Mouse (Mus musculus) liver, embryonic 11.5 days (tissue): Measurements from ENCODE around the gene Pdzk1ip1. TPM values are rescaled to one million over a fixed set of nuclear protein-coding genes. Genes with fewer than 3 reads are reported as not detected.

ENCODE experiments used
- ATAC-seq: fragments of 200-750 bp; cut with Nextera tagmentation; replicated peaks from 2 replicates; pipeline ENCODE4 v1.8.0; 2017; ENCODE audit warnings: moderate number of reproducible peaks, mild to moderate bottlenecking, moderate TSS enrichment, moderate library complexity; ENCODE audit not compliant: low FRiP score
- DNase-seq: peaks from one replicate; pipeline ENCODE4 v3.0.0-alpha.2; 2017; ENCODE audit warnings: low spot score
- H3K27ac ChIP-seq: fragments of 300-500 bp; sonication (generic); 2 replicates; pipeline ENCODE4 v1.5.1; 2014; ENCODE audit warnings: mild to moderate bottlenecking, low read depth, low read length, control low read depth
- H3K27me3 ChIP-seq: fragments of 300-500 bp; sonication (generic); replicated peaks from 2 replicates; pipeline ENCODE4 v1.6.1; 2014; ENCODE audit warnings: low read length, mixed read lengths; ENCODE audit not compliant: control insufficient read depth, insufficient read depth
- H3K36me3 ChIP-seq: fragments of 300-500 bp; sonication (generic); 2 replicates; pipeline ENCODE4 v1.6.1; 2014; ENCODE audit warnings: mild to moderate bottlenecking, low read length, moderate library complexity, mixed read lengths; ENCODE audit not compliant: control insufficient read depth, insufficient read depth
- H3K4me1 ChIP-seq: fragments of 300-500 bp; sonication (generic); replicated peaks from 2 replicates; pipeline ENCODE4 v1.6.1; 2014; ENCODE audit warnings: low read length, mixed read lengths; ENCODE audit not compliant: control insufficient read depth, insufficient read depth
- H3K4me2 ChIP-seq: fragments of 300-500 bp; sonication (generic); 2 replicates; pipeline ENCODE4 v1.6.1; 2014; ENCODE audit warnings: mild to moderate bottlenecking, control low read depth, moderate library complexity
- H3K4me3 ChIP-seq: fragments of 300-500 bp; sonication (generic); 2 replicates; pipeline ENCODE4 v1.5.1; 2014; ENCODE audit warnings: low read depth, low read length, control low read depth
- H3K9ac ChIP-seq: fragments of 300-500 bp; sonication (generic); 2 replicates; pipeline ENCODE4 v1.6.1; 2014; ENCODE audit warnings: low read depth, low read length, control low read depth
- H3K9me3 ChIP-seq: fragments of 300-500 bp; sonication (generic); 2 replicates; pipeline ENCODE4 v1.6.1; 2016; ENCODE audit warnings: low read length, inconsistent platforms, mixed read lengths; ENCODE audit not compliant: control insufficient read depth
- WGBS: fragments of 180-500 bp; shearing (Covaris S2); extraction: QIAGEN DNeasy Blood & Tissue Kit; methylation state at CpG from one replicate; pipeline ENCODE4 v1.1.7; 2014; 5-methylcytosine and 5-hydroxymethylcytosine counted together
- polyA plus RNA-seq: library from polyadenylated mRNA; unstranded; fragments of >200 nt; fragmentation: Nextera tagmentation; extraction: Ambion mirVana; gene quantifications from 2 replicates; pipeline ENCODE4 v1.2.1, GENCODE M21; 2014

Pdzk1ip1 gene
- polyA plus RNA-seq, 1 experiment from 2014 or later, result 25.8 TPM

DNA sequence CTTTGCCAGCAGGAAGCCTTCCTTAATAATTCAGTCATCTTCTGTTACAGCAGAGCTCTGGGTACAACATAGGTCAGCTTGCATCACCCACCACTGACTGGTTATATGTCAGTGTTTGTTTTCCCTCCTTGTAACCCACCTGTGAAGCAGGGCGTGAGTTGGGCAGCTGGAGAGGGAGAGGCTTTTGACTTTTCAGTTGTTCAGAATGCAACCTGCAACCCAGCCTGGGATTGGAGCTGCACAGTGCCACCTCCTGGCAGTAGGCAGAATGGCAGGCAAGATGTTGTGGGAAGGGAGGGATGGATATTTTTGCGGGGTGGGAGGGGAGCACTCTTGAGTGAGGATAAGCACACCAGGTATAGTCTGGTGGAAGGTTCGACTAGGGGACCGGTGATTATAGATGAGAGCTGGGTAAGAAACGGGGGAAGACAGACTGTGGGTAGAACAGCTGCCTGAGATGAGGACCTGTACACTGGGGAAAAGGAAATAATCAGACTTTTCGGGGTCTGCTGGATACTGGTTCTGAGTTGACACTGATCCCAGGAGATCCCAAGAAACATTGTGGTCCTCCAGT lies 2.9 kb upstream of the Pdzk1ip1 start:
- no peak overlapping the region for H3K27ac ChIP-seq
- H3K36me3 ChIP-seq, result no peaks in the 10 kb centered on the region
- WGBS, result 17% methylated on average over 6 of the region's 6 CpGs
- ATAC-seq, result peak; percentile 38
- H3K9ac ChIP-seq, result no peak overlapping the region; the same call in 1 of the 2 replicates
- H3K9me3 ChIP-seq, result no peaks in the 10 kb centered on the region
- peak; percentile 75 for DNase-seq
- no peak overlapping the region for H3K4me3 ChIP-seq
- peaks cover 4% of the 10 kb centered on the region for H3K27me3 ChIP-seq
- peaks cover 11% of the 10 kb centered on the region for H3K4me1 ChIP-seq
- H3K4me2 ChIP-seq, result no peak overlapping the region

DNA sequence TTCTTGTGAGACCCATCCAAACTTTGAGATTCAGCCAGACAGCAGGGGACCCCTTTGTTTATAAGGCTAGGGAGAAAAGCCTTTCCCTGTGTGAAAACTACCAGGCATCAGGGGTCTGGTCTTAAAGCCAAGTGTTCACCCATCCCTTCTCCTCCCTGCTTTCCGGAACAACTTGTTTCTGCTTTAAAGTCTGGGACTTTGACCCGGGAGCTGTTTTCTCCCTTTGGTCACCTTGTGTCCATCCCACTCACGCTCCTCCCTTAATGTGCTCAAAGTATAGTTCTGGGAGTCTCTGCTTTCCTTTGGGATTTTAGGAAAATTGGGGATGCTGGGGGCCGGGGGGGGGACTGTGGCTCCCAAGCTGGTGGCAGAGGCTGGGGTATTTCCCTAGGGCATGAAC lies 2.3 kb upstream of the Pdzk1ip1 start:
- Histone ChIP-seq H3K27ac (no peak overlapping the region), H3K27me3 (peaks cover 4% of the 10 kb centered on the region), H3K4me1 (peaks cover 12% of the 10 kb centered on the region), H3K4me2 (no peak overlapping the region), H3K4me3 (no peak overlapping the region), H3K9me3 (no peaks in the 10 kb centered on the region), H3K9ac (no peak overlapping the region), H3K36me3 (no peaks in the 10 kb centered on the region)
- DNase-seq (no peak), ATAC-seq (no peak)
- 68% methylated on average over 4 of the region's 4 CpGs for WGBS

DNA sequence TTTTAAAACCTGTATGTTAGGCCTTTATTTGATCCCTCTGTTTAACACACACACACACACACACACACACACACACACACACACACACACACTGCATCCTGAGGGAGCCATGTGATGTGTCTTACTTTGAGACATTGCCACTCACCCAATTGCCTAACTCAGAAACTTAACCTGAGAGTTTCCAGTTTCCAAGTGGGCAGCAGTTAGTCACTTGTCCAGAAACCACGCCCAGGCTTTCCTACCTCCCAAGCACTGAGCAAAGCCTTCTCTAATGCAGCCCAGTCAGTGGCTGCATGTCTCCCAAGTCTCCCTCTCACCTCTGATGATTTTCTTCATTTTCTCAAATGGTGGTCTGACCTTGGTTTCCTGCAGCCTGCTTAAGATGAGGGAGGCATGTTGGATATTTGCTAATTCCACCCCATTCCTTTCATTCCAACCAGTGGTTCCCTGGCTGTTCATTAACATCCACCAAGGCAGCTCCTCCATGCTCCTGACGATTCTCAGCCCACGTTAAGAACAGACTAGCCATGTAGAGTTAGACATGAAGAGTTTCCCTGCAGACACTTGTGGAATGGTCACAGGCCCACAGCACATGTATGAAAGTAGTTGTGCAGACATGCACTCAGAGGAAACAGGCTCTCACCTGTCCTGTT lies 1.6 kb upstream of the Pdzk1ip1 start:
- Histone ChIP-seq H3K4me1 (peaks cover 12% of the 10 kb centered on the region), H3K9ac (no peak overlapping the region), H3K27me3 (peaks cover 4% of the 10 kb centered on the region), H3K36me3 (no peaks in the 10 kb centered on the region), H3K27ac (no peak overlapping the region), H3K9me3 (no peaks in the 10 kb centered on the region), H3K4me3 (no peak overlapping the region), H3K4me2 (no peak overlapping the region)
- no peak for ATAC-seq
- WGBS, result 60% methylated on average over 3 of the region's 3 CpGs
- DNase-seq, result no peak

DNA sequence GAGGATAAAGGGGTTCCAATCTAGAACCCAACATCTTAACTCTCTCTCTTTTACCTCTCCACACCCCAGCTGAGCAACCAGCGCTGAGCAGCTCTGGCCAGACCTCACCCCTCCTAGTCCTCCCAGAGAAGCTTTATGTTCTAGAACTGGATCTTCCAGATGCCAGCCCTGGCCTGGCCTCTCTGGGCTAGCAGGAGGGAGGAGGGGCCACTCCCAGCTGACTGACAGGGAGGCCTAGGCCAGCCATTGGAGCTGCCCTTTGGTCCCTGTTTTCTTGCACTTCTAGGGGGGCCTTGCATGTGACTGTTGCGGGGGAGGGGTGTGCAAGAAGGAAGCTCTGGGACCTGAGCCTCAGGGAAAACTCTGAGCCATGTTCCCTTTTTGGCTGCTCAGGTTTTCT lies 2.1 kb downstream of the Pdzk1ip1 start:
- DNase-seq, result no peak
- ATAC-seq, result peak; percentile 5; the same call in 1 of the 2 replicates
- Histone ChIP-seq H3K27me3 (peaks cover 6% of the 10 kb centered on the region), H3K27ac (peak overlapping the region; percentile 16; the same call in 1 of the 2 replicates), H3K4me2 (peak overlapping the region; percentile 33), H3K4me3 (peak overlapping the region; percentile 2; the same call in 1 of the 2 replicates), H3K9ac (0 out of 2 replicates have a peak overlapping the region, but pooled peaks have one; percentile 27), H3K4me1 (peaks cover 38% of the 10 kb centered on the region), H3K9me3 (no peaks in the 10 kb centered on the region), H3K36me3 (no peaks in the 10 kb centered on the region)
- 61% methylated on average over 2 of the region's 2 CpGs for WGBS

DNA sequence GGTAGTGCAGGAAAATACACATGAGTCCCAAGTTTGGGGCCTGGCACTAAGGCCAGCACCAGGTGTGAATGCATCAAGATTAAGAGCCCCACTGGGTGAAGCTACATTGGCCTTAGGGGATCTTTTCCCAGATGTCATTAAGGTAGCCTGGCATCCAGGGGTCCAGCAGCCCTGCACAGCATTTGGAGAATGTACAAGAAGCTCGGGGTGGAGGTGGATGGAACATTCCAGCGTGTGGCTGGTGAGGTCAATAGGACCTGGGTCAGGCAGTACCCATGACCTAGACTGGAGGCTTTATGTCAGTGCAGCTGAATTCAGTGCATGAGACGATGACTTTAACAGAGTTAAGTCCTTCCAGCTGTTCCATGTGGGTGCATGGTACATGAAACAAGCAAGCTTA lies 3.3 kb downstream of the Pdzk1ip1 start:
- H3K36me3 ChIP-seq, result no peaks in the 10 kb centered on the region
- no peak for DNase-seq
- H3K9ac ChIP-seq, result no peak overlapping the region
- H3K9me3 ChIP-seq, result no peaks in the 10 kb centered on the region
- H3K27me3 ChIP-seq, result peaks cover 11% of the 10 kb centered on the region
- no peak overlapping the region for H3K4me3 ChIP-seq
- H3K4me1 ChIP-seq, result peaks cover 48% of the 10 kb centered on the region
- ATAC-seq, result no peak
- 90% methylated on average over 3 of the region's 3 CpGs for WGBS
- peak overlapping the region; percentile 5; the same call in 1 of the 2 replicates for H3K27ac ChIP-seq
- H3K4me2 ChIP-seq, result peak overlapping the region; percentile 20; the same call in 1 of the 2 replicates

DNA sequence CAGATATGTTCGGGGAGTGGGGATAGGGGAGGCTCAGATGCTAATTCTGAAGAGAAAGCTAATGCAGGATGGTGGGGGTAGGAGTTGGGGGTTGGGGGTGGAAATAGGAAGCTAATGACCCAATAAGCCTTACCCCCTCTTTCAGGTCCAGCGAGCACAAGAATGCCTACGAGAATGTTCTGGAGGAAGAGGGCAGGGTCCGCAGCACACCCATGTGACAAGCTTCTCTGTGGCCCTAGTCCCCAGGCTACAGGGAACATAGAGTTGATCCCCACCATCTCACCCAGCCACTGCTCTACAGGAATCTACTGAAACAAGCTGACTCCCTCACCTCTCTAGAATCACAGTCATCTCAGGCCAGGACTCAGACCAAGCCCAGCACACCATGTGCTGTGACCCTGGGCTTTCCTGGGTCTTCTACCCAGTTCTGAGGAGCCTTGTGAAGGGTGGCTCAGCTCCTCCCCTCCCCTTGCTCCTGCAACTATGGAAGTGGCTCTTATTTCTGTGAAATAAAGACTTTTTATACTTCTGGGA lies 4.9 kb downstream of the Pdzk1ip1 start:
- H3K4me1 ChIP-seq, result peaks cover 56% of the 10 kb centered on the region
- peaks cover 12% of the 10 kb centered on the region for H3K27me3 ChIP-seq
- DNase-seq (no peak), ATAC-seq (no peak)
- no peaks in the 10 kb centered on the region for H3K36me3 ChIP-seq
- peak overlapping the region; percentile 98 for H3K27ac ChIP-seq
- H3K4me3 ChIP-seq, result no peak overlapping the region
- WGBS, result 73% methylated on average over 4 of the region's 4 CpGs
- H3K4me2 ChIP-seq, result peak overlapping the region; percentile 42
- peak overlapping the region; percentile 54 for H3K9ac ChIP-seq
- no peaks in the 10 kb centered on the region for H3K9me3 ChIP-seq

DNA sequence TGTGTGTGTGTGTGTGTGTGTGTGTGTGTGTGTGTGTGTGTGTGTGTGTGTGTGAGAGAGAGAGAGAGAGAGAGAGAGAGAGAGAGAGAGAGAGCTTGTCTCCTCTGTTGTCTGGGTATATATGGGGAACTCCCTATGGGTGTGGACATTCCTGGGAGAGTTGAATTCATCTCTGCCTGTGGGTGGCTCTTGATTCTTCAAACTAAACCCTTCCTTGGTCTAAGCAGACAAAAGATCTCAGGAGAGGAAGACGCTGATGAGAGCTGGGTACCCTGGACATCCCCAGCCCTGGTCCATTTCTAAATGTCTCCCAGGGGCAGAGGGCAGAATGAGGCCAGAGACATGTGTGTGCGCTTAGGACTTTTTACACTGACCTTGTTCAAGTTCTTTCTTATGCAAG lies 5.5 kb downstream of the Pdzk1ip1 start:
- Histone ChIP-seq H3K4me1 (peaks cover 53% of the 10 kb centered on the region), H3K4me3 (no peak overlapping the region), H3K27me3 (0 out of 2 replicates have a peak, but pooled peaks cover 9% of the 10 kb centered on the region), H3K27ac (peak overlapping the region; percentile 98), H3K9ac (peak overlapping the region; percentile 62), H3K4me2 (peak overlapping the region; percentile 42), H3K9me3 (no peaks in the 10 kb centered on the region), H3K36me3 (no peaks in the 10 kb centered on the region)
- DNase-seq (no peak), ATAC-seq (no peak; the same call in 1 of the 2 replicates)
- 74% methylated on average over 2 of the region's 2 CpGs for WGBS

DNA sequence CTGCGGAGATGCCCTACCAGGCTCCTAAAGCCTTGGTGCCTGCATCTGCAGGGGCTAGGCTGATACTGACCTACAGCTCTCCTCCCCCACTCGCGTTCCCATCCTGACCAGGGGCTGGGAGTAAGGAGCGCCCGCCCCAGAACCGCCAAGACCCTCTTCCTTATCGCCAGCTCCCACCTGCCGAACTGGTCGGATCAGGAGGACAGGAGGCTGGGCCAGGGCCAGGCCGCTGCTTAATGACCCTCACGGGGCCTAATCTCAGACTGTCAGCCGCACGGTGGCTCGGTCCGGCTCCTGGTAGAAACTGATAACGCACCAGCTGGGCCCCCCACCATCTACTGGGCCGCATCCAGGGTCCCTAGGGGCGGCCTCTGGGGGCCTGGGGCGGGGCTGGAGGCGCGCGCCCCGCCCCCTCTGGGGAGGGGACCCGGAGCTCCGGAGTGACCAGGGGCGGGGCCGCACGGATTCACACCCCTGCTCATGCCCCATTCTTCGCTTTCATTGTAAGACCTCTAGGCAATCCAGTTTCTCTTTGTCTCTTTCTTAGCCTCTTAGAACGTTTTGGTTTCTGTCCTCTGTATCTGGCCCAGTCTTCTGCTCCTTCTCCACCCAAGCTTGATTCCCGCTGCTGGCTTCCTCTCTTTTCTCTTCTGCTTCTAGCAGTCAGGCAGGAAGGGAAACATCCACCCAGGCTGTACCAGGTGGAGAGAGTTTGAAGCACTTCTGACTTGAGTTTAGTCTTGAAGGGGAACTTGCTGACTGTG lies 7.3 kb downstream of the Pdzk1ip1 start:
- peak overlapping the region; percentile 98 for H3K27ac ChIP-seq
- H3K36me3 ChIP-seq, result no peaks in the 10 kb centered on the region
- peak overlapping the region; percentile 72 for H3K9ac ChIP-seq
- 1% methylated on average over 31 of the region's 31 CpGs for WGBS
- 0 out of 2 replicates have a peak, but pooled peaks cover 9% of the 10 kb centered on the region for H3K27me3 ChIP-seq
- no peaks in the 10 kb centered on the region for H3K9me3 ChIP-seq
- peak; percentile 95 for ATAC-seq
- H3K4me2 ChIP-seq, result peak overlapping the region; percentile 79
- peak; percentile 89 for DNase-seq
- H3K4me1 ChIP-seq, result peaks cover 47% of the 10 kb centered on the region
- H3K4me3 ChIP-seq, result peak overlapping the region; percentile 38
